Mouse (Mus musculus) lung, embryonic 14.5 days (tissue): ENCODE measurements around the gene Asic3. TPM values are rescaled to one million over a fixed set of nuclear protein-coding genes. Genes with fewer than 3 reads are reported as not detected.
A peak's percentile ranks its signal among the peaks of the same experiment; 100 is the strongest.

ENCODE experiments used
- ATAC-seq: fragments of 200-750 bp; cut with Nextera tagmentation; 2 replicates; pipeline ENCODE4 v1.8.0; 2017; ENCODE audit warnings: mild to moderate bottlenecking, moderate TSS enrichment, moderate library complexity; ENCODE audit not compliant: insufficient read depth
- DNase-seq: peaks from one replicate; pipeline ENCODE4 v3.0.0-alpha.2; 2015
- H3K27ac ChIP-seq: fragments of 300-500 bp; sonication (generic); 2 replicates; pipeline ENCODE4 v1.5.1; 2014; ENCODE audit warnings: low read depth, mild to moderate bottlenecking, moderate library complexity
- H3K27me3 ChIP-seq: fragments of 300-500 bp; sonication (generic); 2 replicates; pipeline ENCODE4 v1.6.1; 2014; ENCODE audit warnings: low read length, control low read depth; ENCODE audit not compliant: insufficient read depth
- H3K36me3 ChIP-seq: fragments of 300-500 bp; sonication (generic); 2 replicates; pipeline ENCODE4 v1.6.1; 2014; ENCODE audit warnings: control low read depth; ENCODE audit not compliant: insufficient read depth
- H3K4me1 ChIP-seq: fragments of 300-500 bp; sonication (generic); 2 replicates; pipeline ENCODE4 v1.6.1; 2014; ENCODE audit warnings: antibody characterized with exemption, control low read depth; ENCODE audit not compliant: insufficient read depth
- H3K4me2 ChIP-seq: fragments of 300-500 bp; sonication (generic); 2 replicates; pipeline ENCODE4 v1.6.1; 2014; ENCODE audit warnings: mild to moderate bottlenecking
- H3K4me3 ChIP-seq: fragments of 300-500 bp; sonication (generic); 2 replicates; pipeline ENCODE4 v1.5.1; 2014; ENCODE audit warnings: low read depth, low read length
- H3K9ac ChIP-seq: fragments of 300-500 bp; sonication (generic); 2 replicates; pipeline ENCODE4 v1.6.1; 2014
- H3K9me3 ChIP-seq: fragments of 300-500 bp; sonication (generic); 2 replicates; pipeline ENCODE4 v1.6.1; 2016; ENCODE audit warnings: low read depth, low read length, control low read depth
- CTCF ChIP-seq: IDR thresholded peaks from 2 replicates; pipeline ENCODE4 v1.5.1; 2016; ENCODE audit warnings: antibody characterized with exemption, low read depth
- WGBS: fragments of 180-500 bp; shearing (Covaris S2); extraction: QIAGEN DNeasy Blood & Tissue Kit; methylation state at CpG from one replicate; pipeline ENCODE4 v1.1.7; 2014; 5-methylcytosine and 5-hydroxymethylcytosine counted together
- polyA plus RNA-seq: library from polyadenylated mRNA; unstranded; fragments of >200 nt; fragmentation: Nextera tagmentation; extraction: Ambion mirVana; gene quantifications from 2 replicates; pipeline ENCODE4 v1.2.1, GENCODE M21; 2014

Gene Asic3
- polyA plus RNA-seq, 1 experiment from 2014 or later, result not detected

- H3K9me3 ChIP-seq, result no peaks in the 10 kb centered on the region
- H3K9ac ChIP-seq, result no peak overlapping the region
- H3K27me3 ChIP-seq, result 0 out of 2 replicates have a peak, but pooled peaks cover 5% of the 10 kb centered on the region
- H3K36me3 ChIP-seq, result peaks cover 17% of the 10 kb centered on the region; the same call in 1 of the 2 replicates
- no peak overlapping the region for H3K4me3 ChIP-seq
- no peak overlapping the region for H3K27ac ChIP-seq
- no peak for ATAC-seq
- WGBS, result 87% methylated on average over 10 of the region's 10 CpGs
- no peak for TF ChIP-seq CTCF
- no peaks in the 10 kb centered on the region for H3K4me1 ChIP-seq
- no peak overlapping the region for H3K4me2 ChIP-seq
- DNase-seq, result no peak
These were observed 4.4 kb downstream of the Asic3 start for GRCm38 (mm10) chr5:24417587-24417986.

DNA sequence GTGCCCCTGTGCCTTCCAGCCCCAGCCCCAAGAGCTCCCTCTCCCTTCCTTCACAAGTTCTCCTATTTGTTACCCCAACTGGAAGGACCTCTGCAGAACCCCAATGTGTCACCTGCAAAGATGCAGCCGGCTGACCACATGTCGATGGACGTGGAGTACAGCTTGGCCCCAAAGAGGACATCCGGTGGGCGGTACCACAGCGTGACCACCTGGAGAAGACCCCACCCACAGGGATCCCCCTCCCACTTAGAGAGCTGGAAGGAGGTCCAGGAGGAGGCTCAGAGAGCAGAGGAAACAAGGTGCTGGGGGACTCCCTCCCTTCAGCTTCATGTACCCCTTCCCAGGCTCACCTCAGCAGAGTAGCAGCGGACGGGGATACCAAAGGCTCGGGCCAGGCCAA is 7.2 kb downstream of the Asic3 start:
- DNase-seq, result no peak
- Histone ChIP-seq H3K4me1 (no peaks in the 10 kb centered on the region), H3K4me2 (no peak overlapping the region), H3K4me3 (no peak overlapping the region), H3K27ac (no peak overlapping the region), H3K9me3 (no peaks in the 10 kb centered on the region), H3K36me3 (peaks cover 17% of the 10 kb centered on the region; the same call in 1 of the 2 replicates), H3K9ac (no peak overlapping the region), H3K27me3 (no peaks in the 10 kb centered on the region)
- no peak for ATAC-seq
- TF ChIP-seq CTCF, result no peak
- 83% methylated on average over 9 of the region's 9 CpGs for WGBS

DNA sequence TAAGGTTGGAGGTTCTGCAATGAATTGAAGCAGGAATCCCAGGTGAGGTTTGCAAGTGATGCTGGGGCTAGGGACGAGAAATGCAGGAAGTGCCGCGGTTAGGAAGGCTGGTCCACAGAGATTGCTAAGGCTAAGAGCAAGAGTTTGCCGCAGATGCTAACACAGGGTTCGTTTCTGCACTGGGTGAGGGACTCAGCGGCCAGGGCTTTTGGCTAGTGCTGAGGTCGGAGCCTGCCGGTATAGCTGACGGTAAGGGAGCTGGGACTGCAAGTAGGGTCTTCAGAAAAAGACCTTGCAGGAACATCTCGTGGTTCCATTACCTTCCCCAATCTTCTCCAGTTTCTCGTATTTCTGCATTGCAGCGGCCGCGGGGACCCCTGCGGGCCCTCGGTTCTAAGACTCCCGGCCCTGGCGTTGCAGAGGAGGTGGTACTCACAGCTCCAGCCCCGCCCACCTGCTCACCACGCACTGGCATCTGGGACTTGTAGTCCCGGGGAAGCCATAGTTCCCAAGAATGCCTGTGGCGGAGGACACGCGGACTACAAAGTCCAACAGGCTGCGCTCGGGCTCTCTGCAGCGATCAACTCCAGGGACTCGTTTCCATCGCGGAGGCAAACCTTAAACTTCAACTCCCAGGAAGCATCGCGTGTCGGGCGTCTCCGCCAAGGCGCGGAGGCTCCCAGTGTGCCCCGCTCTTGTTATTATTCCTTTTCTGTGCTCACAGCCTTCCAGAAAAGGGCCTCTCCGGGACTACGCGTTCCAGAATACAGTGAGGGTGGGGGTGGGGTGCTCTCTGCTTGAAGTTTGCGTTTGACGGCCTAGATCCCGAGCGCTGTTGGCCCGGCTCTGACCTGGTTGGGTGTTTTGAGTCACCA is 10.2 kb downstream of the Asic3 start, which contains the start of the genes Cdk5 and Slc4a2:
Gene Cdk5 (minus strand): TSS at position 402 of the 875 bp plus-strand sequence.
Gene Slc4a2 (plus strand): TSS at position 709 of the 875 bp plus-strand sequence.
- Histone ChIP-seq H3K27me3 (no peaks in the 10 kb centered on the region), H3K4me2 (peak within 1 kb of the TSS; percentile 84), H3K4me3 (peak within 1 kb of the TSS; percentile 67), H3K9ac (peak within 1 kb of the TSS; percentile 66), H3K9me3 (no peaks in the 10 kb centered on the region), H3K27ac (peak within 1 kb of the TSS; percentile 93), H3K4me1 (peaks cover 22% of the 10 kb centered on the region), H3K36me3 (peaks cover 17% of the 10 kb centered on the region; the same call in 1 of the 2 replicates)
- ATAC-seq (peak; percentile 92), DNase-seq (peak; percentile 100)
- no peak for TF ChIP-seq CTCF
- WGBS, result under 1% methylated on average over 46 of the region's 46 CpGs

DNA sequence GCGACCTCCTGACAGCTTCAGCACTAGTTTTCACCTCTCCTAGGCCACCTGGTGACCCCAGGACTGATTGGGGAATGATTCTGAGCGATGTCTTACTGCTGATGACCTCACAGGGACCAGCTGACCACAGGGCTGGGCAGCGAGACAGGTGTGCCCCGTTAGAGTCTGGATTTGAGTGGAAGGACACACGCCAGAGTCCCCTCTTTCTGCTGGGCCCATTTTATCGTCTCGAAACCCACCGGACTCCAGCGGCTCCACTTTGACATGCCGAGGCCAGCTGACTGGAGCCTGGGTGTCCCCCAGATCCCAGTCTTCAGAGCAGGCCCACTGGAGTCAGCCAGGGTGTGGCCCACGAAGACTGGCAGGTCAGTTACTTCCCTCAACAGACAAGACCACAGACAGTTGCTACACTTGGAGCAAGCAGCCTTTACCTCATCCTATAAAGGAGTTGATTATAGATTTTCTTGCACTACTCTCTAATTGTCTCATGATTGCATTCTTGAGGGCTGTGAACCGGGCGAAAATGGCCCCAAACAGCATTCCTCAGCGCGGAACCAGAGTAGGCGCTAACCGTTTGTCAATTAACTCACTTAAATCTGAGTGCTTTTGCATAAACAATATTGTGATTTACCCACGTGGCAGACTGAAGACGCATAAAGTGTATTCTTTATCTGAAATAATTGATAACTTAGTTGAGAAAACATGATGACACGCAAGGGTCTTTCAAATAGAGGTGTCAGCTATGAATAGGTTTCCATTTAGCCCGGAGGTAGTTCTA is 11.0 kb downstream of the Asic3 start:
- TF ChIP-seq CTCF, result no peak
- H3K4me1 ChIP-seq, result peaks cover 22% of the 10 kb centered on the region
- peak; percentile 0; the same call in 1 of the 2 replicates for ATAC-seq
- peak overlapping the region; percentile 66 for H3K9ac ChIP-seq
- peaks cover 17% of the 10 kb centered on the region; the same call in 1 of the 2 replicates for H3K36me3 ChIP-seq
- no peaks in the 10 kb centered on the region for H3K27me3 ChIP-seq
- peak overlapping the region; percentile 67 for H3K4me3 ChIP-seq
- H3K27ac ChIP-seq, result peak overlapping the region; percentile 93
- 10% methylated on average over 21 of the region's 21 CpGs for WGBS
- H3K4me2 ChIP-seq, result peak overlapping the region; percentile 84
- H3K9me3 ChIP-seq, result no peaks in the 10 kb centered on the region
- peak; percentile 41 for DNase-seq

- peaks cover 22% of the 10 kb centered on the region for H3K4me1 ChIP-seq
- ATAC-seq, result peak; percentile 24
These were observed 11.7 kb downstream of the Asic3 start for GRCm38 (mm10) chr5:24424861-24425411.

DNA sequence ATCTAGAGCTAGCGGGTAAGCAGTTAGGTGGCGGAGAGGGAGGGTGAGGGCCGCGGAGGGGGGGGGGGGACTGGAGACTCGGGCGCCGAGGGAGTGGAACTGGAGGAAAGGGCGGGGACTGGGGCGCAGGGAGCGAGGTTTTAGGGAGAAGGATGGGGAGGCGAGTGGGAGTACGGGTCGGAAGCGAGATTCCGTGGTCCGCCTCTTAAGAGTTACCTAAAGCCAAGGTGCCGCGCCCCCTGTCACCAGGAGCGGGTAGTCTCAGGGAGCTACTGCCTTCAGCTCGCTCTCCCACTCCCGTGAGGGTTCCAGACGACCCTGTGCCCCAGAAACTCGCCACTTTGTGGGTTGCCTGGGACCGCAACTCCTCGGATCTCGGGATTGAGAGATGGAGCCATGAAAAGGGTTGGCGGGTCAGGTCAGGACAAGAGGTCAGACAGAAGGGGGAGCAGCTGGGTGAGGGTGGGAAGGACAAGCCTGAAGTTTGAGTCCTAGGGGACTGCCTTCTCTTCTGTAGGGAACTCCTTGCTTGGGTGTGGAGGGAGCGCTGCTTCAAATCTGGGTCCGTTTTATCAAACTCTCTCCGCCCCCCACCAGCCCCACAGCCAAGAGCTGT is 12.3 kb downstream of the Asic3 start:
- peak overlapping the region; percentile 93 for H3K27ac ChIP-seq
- H3K9me3 ChIP-seq, result no peaks in the 10 kb centered on the region
- peaks cover 22% of the 10 kb centered on the region for H3K36me3 ChIP-seq
- 0% methylated on average over 27 of the region's 30 CpGs for WGBS
- no peaks in the 10 kb centered on the region for H3K27me3 ChIP-seq
- peak overlapping the region; percentile 66 for H3K9ac ChIP-seq
- TF ChIP-seq CTCF, result peak; percentile 28; the same call in 1 of the 2 replicates
- H3K4me3 ChIP-seq, result peak overlapping the region; percentile 67
- peaks cover 22% of the 10 kb centered on the region for H3K4me1 ChIP-seq
- ATAC-seq (peak; percentile 7; the same call in 1 of the 2 replicates), DNase-seq (peak; percentile 66)
- peak overlapping the region; percentile 84 for H3K4me2 ChIP-seq

More at GRCm38 (mm10) chr5:24424861-24425411, 11.7 kb downstream of the Asic3 start:
- Histone ChIP-seq H3K27me3 (no peaks in the 10 kb centered on the region), H3K36me3 (peaks cover 19% of the 10 kb centered on the region), H3K9ac (peak overlapping the region; percentile 66), H3K9me3 (no peaks in the 10 kb centered on the region), H3K4me2 (peak overlapping the region; percentile 84), H3K4me3 (peak overlapping the region; percentile 67), H3K27ac (peak overlapping the region; percentile 93)
- 1% methylated on average over 59 of the region's 60 CpGs for WGBS
- DNase-seq, result peak; percentile 97
- TF ChIP-seq CTCF, result no peak
